Mouse (Mus musculus) adrenal gland (tissue): ENCODE data around the gene Cdcp1.

Source experiments
- intact Hi-C: fragments of 180-260 bp; cut with DNase I; formaldehyde crosslinking; loops from one replicate; pipeline ENCODE4 v1.15.1; 2025

Gene Cdcp1

GRCm38 (mm10) chr9:123219826-123220225 lies 4.0 kb upstream of the Cdcp1 start:
- intact Hi-C loops = no loop called here

- intact Hi-C loops = no loop called here
Observed at GRCm38 (mm10) chr9:123213371-123213770, 2.5 kb downstream of the Cdcp1 start.

GRCm38 (mm10) chr9:123207895-123208294 lies 7.9 kb downstream of the Cdcp1 start:
- intact Hi-C loops = no loop called here

GRCm38 (mm10) chr9:123206948-123207347 lies 8.9 kb downstream of the Cdcp1 start:
- intact Hi-C loops = no loop called here

- intact Hi-C loops = no loop called here
Observed at GRCm38 (mm10) chr9:123206526-123206925, 9.3 kb downstream of the Cdcp1 start.

GRCm38 (mm10) chr9:123200116-123200515 lies 15.7 kb downstream of the Cdcp1 start:
- intact Hi-C loops = no loop called here

- intact Hi-C loops = no loop called here
Observed at GRCm38 (mm10) chr9:123188271-123188670, 27.6 kb downstream of the Cdcp1 start.

GRCm38 (mm10) chr9:123187589-123187988 lies 28.2 kb downstream of the Cdcp1 start:
- intact Hi-C loops = no loop called here

GRCm38 (mm10) chr9:123186151-123186550 lies 29.7 kb downstream of the Cdcp1 start:
- intact Hi-C loops = no loop called here

- intact Hi-C loops = no loop called here
Observed at GRCm38 (mm10) chr9:123185546-123185945, 30.3 kb downstream of the Cdcp1 start.

- intact Hi-C loops = no loop called here
Observed at GRCm38 (mm10) chr9:123183226-123183625, 32.6 kb downstream of the Cdcp1 start.

- intact Hi-C loops = no loop called here
Observed at GRCm38 (mm10) chr9:123180003-123180402, 35.8 kb downstream of the Cdcp1 start.

GRCm38 (mm10) chr9:123177380-123178048 lies 38.3 kb downstream of the Cdcp1 start:
- intact Hi-C loops = no loop called here

- intact Hi-C loops = no loop called here
Observed at GRCm38 (mm10) chr9:123174356-123174755, 41.5 kb downstream of the Cdcp1 start.

- intact Hi-C loops = no loop called here
Observed at GRCm38 (mm10) chr9:123173760-123174159, 42.1 kb downstream of the Cdcp1 start.

GRCm38 (mm10) chr9:123165781-123166443 lies 49.9 kb downstream of the Cdcp1 start:
- intact Hi-C loops = no loop called here

GRCm38 (mm10) chr9:123162985-123163694 lies 52.7 kb downstream of the Cdcp1 start:
- intact Hi-C loops = loop anchor here (5.0 kb wide), 1 partner anchor 284 kb away; no protein-coding TSS in a partner anchor

GRCm38 (mm10) chr9:123161792-123162191 lies 54.0 kb downstream of the Cdcp1 start:
- intact Hi-C loops = loop anchor here (5.0 kb wide), 1 partner anchor 286 kb away; no protein-coding TSS in a partner anchor

GRCm38 (mm10) chr9:123159330-123159729 lies 56.5 kb downstream of the Cdcp1 start:
- intact Hi-C loops = loop anchor here (1.0 kb wide), 1 partner anchor 93 kb away; no protein-coding TSS in a partner anchor

GRCm38 (mm10) chr9:123158125-123158836 lies 57.6 kb downstream of the Cdcp1 start:
- intact Hi-C loops = no loop called here

GRCm38 (mm10) chr9:123157699-123158098 lies 58.1 kb downstream of the Cdcp1 start:
- intact Hi-C loops = no loop called here
